In genomic region chr8:94994510-94994909, GRCm38 (mm10) we compare ENCODE assay signal across 8 mouse cellular contexts. TPM values are rescaled to one million over a fixed set of nuclear protein-coding genes. Genes with fewer than 3 reads are reported as not detected.
DNase-seq lines count a peak whose midpoint lies in the region; ATAC-seq and TF ChIP-seq lines count a peak whose summit lies in the region.

No protein-coding gene starts in this region.

- H3K27me3 ChIP-seq in kidney, adult 2 months (replicated peaks; ENCODE audit: control insufficient read depth, insufficient read depth, low read length), result no peaks in the 10 kb centered on the region
- H3K27me3 ChIP-seq in kidney, embryonic 14.5 days (ENCODE audit: control insufficient read depth, insufficient read depth, low read length), result no peaks in the 10 kb centered on the region
- 0 out of 2 replicates have a peak, but pooled peaks cover 4% of the 10 kb centered on the region for H3K27me3 ChIP-seq in embryonic facial prominence, embryonic 12.5 days
- no peaks in the 10 kb centered on the region for H3K27me3 ChIP-seq in hindbrain, embryonic 12.5 days
- H3K27me3 ChIP-seq in midbrain, embryonic 13.5 days, result no peaks in the 10 kb centered on the region

- no peak for DNase-seq in kidney, adult 2 months
- no peak for DNase-seq in thymus, postnatal 0 days (ENCODE audit: low spot score)
- DNase-seq in frontal cortex, postnatal 14 days (ENCODE audit: low spot score in 2 of 2), result no peak
- DNase-seq in ovary, postnatal 10 days (ENCODE audit: low spot score), result no peak

- H3K9me3 ChIP-seq in kidney, embryonic 14.5 days (ENCODE audit: control insufficient read depth, low read length), result no peaks in the 10 kb centered on the region
- no peaks in the 10 kb centered on the region for H3K9me3 ChIP-seq in embryonic facial prominence, embryonic 12.5 days
- H3K9me3 ChIP-seq in hindbrain, embryonic 12.5 days (replicated peaks), result no peaks in the 10 kb centered on the region
- no peaks in the 10 kb centered on the region for H3K9me3 ChIP-seq in midbrain, embryonic 13.5 days

- peak overlapping the region; percentile 49; the same call in 1 of the 2 replicates for H3K27ac ChIP-seq in kidney, adult 2 months (ENCODE audit: insufficient read depth, low read depth, low read length)
- no peak overlapping the region for H3K27ac ChIP-seq in kidney, embryonic 14.5 days (ENCODE audit: low read depth, low read length)
- H3K27ac ChIP-seq in embryonic facial prominence, embryonic 12.5 days, result peak overlapping the region; percentile 18; the same call in 1 of the 2 replicates
- peak overlapping the region; percentile 96 for H3K27ac ChIP-seq in hindbrain, embryonic 12.5 days
- H3K27ac ChIP-seq in midbrain, embryonic 13.5 days, result peak overlapping the region; percentile 96

- H3K9ac ChIP-seq in kidney, embryonic 14.5 days (ENCODE audit: low read depth, low read length), result no peak overlapping the region
- peak overlapping the region; percentile 7; the same call in 1 of the 2 replicates for H3K9ac ChIP-seq in embryonic facial prominence, embryonic 12.5 days
- peak overlapping the region; percentile 93 for H3K9ac ChIP-seq in hindbrain, embryonic 12.5 days
- peak overlapping the region; percentile 97 for H3K9ac ChIP-seq in midbrain, embryonic 13.5 days (replicated peaks)

- no peaks in the 10 kb centered on the region for H3K36me3 ChIP-seq in kidney, adult 2 months (ENCODE audit: control insufficient read depth, insufficient read depth, low read length)
- no peaks in the 10 kb centered on the region for H3K36me3 ChIP-seq in kidney, embryonic 14.5 days (ENCODE audit: control insufficient read depth, insufficient read depth, low read length)
- H3K36me3 ChIP-seq in embryonic facial prominence, embryonic 12.5 days, result no peaks in the 10 kb centered on the region
- H3K36me3 ChIP-seq in hindbrain, embryonic 12.5 days, result no peaks in the 10 kb centered on the region
- H3K36me3 ChIP-seq in midbrain, embryonic 13.5 days, result no peaks in the 10 kb centered on the region

- peaks cover 82% of the 10 kb centered on the region for H3K4me1 ChIP-seq in kidney, adult 2 months (ENCODE audit: control insufficient read depth, insufficient read depth, low read length)
- H3K4me1 ChIP-seq in kidney, embryonic 14.5 days (ENCODE audit: control insufficient read depth, insufficient read depth, low read length), result peaks cover 27% of the 10 kb centered on the region
- peaks cover 29% of the 10 kb centered on the region for H3K4me1 ChIP-seq in embryonic facial prominence, embryonic 12.5 days
- peaks cover 69% of the 10 kb centered on the region for H3K4me1 ChIP-seq in hindbrain, embryonic 12.5 days
- H3K4me1 ChIP-seq in midbrain, embryonic 13.5 days (replicated peaks), result peaks cover 70% of the 10 kb centered on the region

- 58% methylated on average over 1 of the region's 1 CpGs for WGBS in kidney, adult 2 months
- 41% methylated on average over 1 of the region's 1 CpGs for WGBS in kidney, embryonic 14.5 days
- WGBS in embryonic facial prominence, embryonic 12.5 days, result 16% methylated on average over 1 of the region's 1 CpGs
- WGBS in hindbrain, embryonic 12.5 days, result 4% methylated on average over 1 of the region's 1 CpGs
- WGBS in midbrain, embryonic 13.5 days, result 0% methylated on average over 1 of the region's 1 CpGs

- H3K4me2 ChIP-seq in kidney, embryonic 14.5 days (replicated peaks; ENCODE audit: low read depth, low read length), result no peak overlapping the region
- peak overlapping the region; percentile 34 for H3K4me2 ChIP-seq in embryonic facial prominence, embryonic 12.5 days (replicated peaks)
- peak overlapping the region; percentile 77 for H3K4me2 ChIP-seq in hindbrain, embryonic 12.5 days (replicated peaks)
- H3K4me2 ChIP-seq in midbrain, embryonic 13.5 days (replicated peaks), result peak overlapping the region; percentile 98

- no peak overlapping the region for H3K4me3 ChIP-seq in kidney, adult 2 months (ENCODE audit: insufficient read depth, low read depth, low read length)
- H3K4me3 ChIP-seq in kidney, embryonic 14.5 days (ENCODE audit: low read length), result no peak overlapping the region
- H3K4me3 ChIP-seq in embryonic facial prominence, embryonic 12.5 days, result peak overlapping the region; percentile 16
- peak overlapping the region; percentile 62 for H3K4me3 ChIP-seq in hindbrain, embryonic 12.5 days
- peak overlapping the region; percentile 71 for H3K4me3 ChIP-seq in midbrain, embryonic 13.5 days (replicated peaks)

- ATAC-seq in kidney, embryonic 14.5 days (ENCODE audit: low FRiP score, low TSS enrichment), result no peak
- ATAC-seq in embryonic facial prominence, embryonic 12.5 days (ENCODE audit: insufficient number of reproducible peaks, insufficient read depth, low FRiP score, low TSS enrichment), result no peak
- peak; percentile 36 for ATAC-seq in hindbrain, embryonic 12.5 days (ENCODE audit: low FRiP score)
- ATAC-seq in midbrain, embryonic 13.5 days, result peak; percentile 41

- TF ChIP-seq CTCF in kidney, adult 2 months (conservative IDR thresholded peaks at IDR 0.05; ENCODE audit: insufficient read depth, insufficient read length, low read depth, low read length), result no peak

- no peak for TF ChIP-seq POLR2A in kidney, adult 2 months (IDR thresholded peaks at IDR 0.05; ENCODE audit: low read depth, low read length)

RNA-seq across cellular contexts. Expression of gene Adgrg1, which starts 20.0 kb away (rescaled TPM):
- polyA plus RNA-seq in kidney, adult 2 months (2012; rRNA removed), result 342 and 447 TPM in 2 replicates
- 15.5 and 31.3 TPM in 2 replicates for polyA plus RNA-seq in kidney, embryonic 14.5 days (2014; fragmentation: Nextera tagmentation; extraction: Ambion mirVana)
- polyA plus RNA-seq in embryonic facial prominence, embryonic 12.5 days (2016; fragmentation: Nextera tagmentation; extraction: Ambion mirVana), result 22.3 and 28.2 TPM in 2 replicates
- 187 and 194 TPM in 2 replicates for polyA plus RNA-seq in hindbrain, embryonic 12.5 days (2016; fragmentation: Nextera tagmentation; extraction: Ambion mirVana)
- 189 and 212 TPM in 2 replicates for polyA plus RNA-seq in midbrain, embryonic 13.5 days (2015; fragmentation: Nextera tagmentation; extraction: Ambion mirVana)
- polyA plus RNA-seq in thymus, postnatal 0 days (2015; fragmentation: Nextera tagmentation; extraction: Ambion mirVana), result 37.8 and 43.2 TPM in 2 replicates

RNA-seq across cellular contexts. Expression of gene Adgrg3, which starts 23.0 kb away (rescaled TPM):
- polyA plus RNA-seq in kidney, adult 2 months (2012; rRNA removed), result 9.9 and 12.7 TPM in 2 replicates
- polyA plus RNA-seq in kidney, embryonic 14.5 days (2014; fragmentation: Nextera tagmentation; extraction: Ambion mirVana), result 2.9 and 3.8 TPM in 2 replicates
- polyA plus RNA-seq in embryonic facial prominence, embryonic 12.5 days (2016; fragmentation: Nextera tagmentation; extraction: Ambion mirVana), result 2.9 and 3.9 TPM in 2 replicates
- polyA plus RNA-seq in hindbrain, embryonic 12.5 days (2016; fragmentation: Nextera tagmentation; extraction: Ambion mirVana), result 1.9 TPM in 2 replicates
- 0.96 and 1.3 TPM in 2 replicates for polyA plus RNA-seq in midbrain, embryonic 13.5 days (2015; fragmentation: Nextera tagmentation; extraction: Ambion mirVana)
- polyA plus RNA-seq in thymus, postnatal 0 days (2015; fragmentation: Nextera tagmentation; extraction: Ambion mirVana), result 8.5 and 9.7 TPM in 2 replicates

Comparison
In these comparisons a context has a peak if more than half of its experiments do, and no peak if none do; other contexts are left out.
1. H3K4me3 ChIP-seq: peak in embryonic facial prominence, embryonic 12.5 days (single experiment), hindbrain, embryonic 12.5 days (single experiment) and midbrain, embryonic 13.5 days (single experiment); none in kidney, adult 2 months (single experiment) and kidney, embryonic 14.5 days (single experiment).
2. ATAC-seq: peak in hindbrain, embryonic 12.5 days (single experiment) and midbrain, embryonic 13.5 days (single experiment); none in kidney, embryonic 14.5 days (single experiment) and embryonic facial prominence, embryonic 12.5 days (single experiment).